Mouse (Mus musculus) kidney, adult 2 months (tissue): Measurements from ENCODE around the gene Plxna4.

Experiments
- CTCF ChIP-seq: fragments of 200-500 bp; conservative IDR thresholded peaks from 2 replicates; pipeline ENCODE4 v1.5.1; 2011; ENCODE audit warnings: low read depth, mild to moderate bottlenecking, control low read depth, low read length, moderate library complexity, mixed read lengths; ENCODE audit not compliant: insufficient read depth, insufficient read length
- POLR2A ChIP-seq: fragments of 200-500 bp; IDR thresholded peaks from one replicate; pipeline ENCODE4 v1.6.1; 2011; ENCODE audit warnings: low read depth, low read length, control low read depth

GRCm38 (mm10) chr6:32359675-32360074, 228.3 kb downstream of the Plxna4 start:
- no peak for TF ChIP-seq CTCF
- TF ChIP-seq POLR2A = no peak
